Mouse (Mus musculus) MEL (cell line): ENCODE measurements around the gene Apbb2. TPM values are rescaled to one million over a fixed set of nuclear protein-coding genes. Genes with fewer than 3 reads are reported as not detected.

Experiments
- DNase-seq: peaks from one replicate; pipeline ENCODE4 v3.0.0; 2011; ENCODE audit warnings: low read depth, low spot score
- H3K27ac ChIP-seq: 2 replicates; pipeline ENCODE4 v1.5.1; 2012; ENCODE audit warnings: low read depth, mild to moderate bottlenecking, control low read depth, low read length, moderate library complexity; ENCODE audit not compliant: control insufficient read depth
- H3K27me3 ChIP-seq, 2 experiments: fragments of 150-350 bp in 1 of 2; sonication (generic) in 1 of 2; 2 replicates each; pipeline ENCODE4 v1.6.1; 2012; ENCODE audit warnings: low read length in 2 of 2, mild to moderate bottlenecking in 2 of 2, improper control_type of control experiment in 1 of 2, moderate library complexity in 1 of 2; ENCODE audit not compliant: insufficient read depth in 2 of 2, control insufficient read depth in 1 of 2
- H3K36me3 ChIP-seq, 2 experiments: 2 replicates each; pipeline ENCODE4 v1.6.1; 2012 to 2014; ENCODE audit warnings: low read length in 2 of 2, improper control_type of control experiment in 1 of 2, inconsistent platforms in 1 of 2, mild to moderate bottlenecking in 1 of 2; ENCODE audit not compliant: insufficient read depth in 2 of 2, control insufficient read depth in 1 of 2
- H3K4me1 ChIP-seq, 2 experiments: fragments of 150-350 bp in 1 of 2; sonication (generic) in 1 of 2; 2 replicates each; pipeline ENCODE4 v1.6.1; 2012; ENCODE audit warnings: low read length in 2 of 2, improper control_type of control experiment in 1 of 2, mild to moderate bottlenecking in 1 of 2; ENCODE audit not compliant: insufficient read depth in 2 of 2, control insufficient read depth in 1 of 2
- H3K4me3 ChIP-seq, 2 experiments: fragments of 150-350 bp in 1 of 2; sonication (generic) in 1 of 2; 2 replicates each; pipeline ENCODE4 v1.5.1; 2012; ENCODE audit warnings: low read depth in 2 of 2, low read length in 2 of 2, mild to moderate bottlenecking in 2 of 2, moderate library complexity in 2 of 2, control low read depth in 1 of 2, improper control_type of control experiment in 1 of 2; ENCODE audit not compliant: control insufficient read depth in 1 of 2, insufficient read depth in 1 of 2
- H3K79me2 ChIP-seq: 2 replicates; pipeline ENCODE4 v1.6.1; 2012; ENCODE audit warnings: mild to moderate bottlenecking, low read length, moderate library complexity; ENCODE audit not compliant: control insufficient read depth, poor library complexity, insufficient read depth
- H3K9ac ChIP-seq: 2 replicates; pipeline ENCODE4 v1.6.1; 2012; ENCODE audit warnings: low read depth, mild to moderate bottlenecking, control low read depth, low read length, moderate library complexity; ENCODE audit not compliant: control insufficient read depth, poor library complexity, severe bottlenecking
- H3K9me3 ChIP-seq: fragments of 150-350 bp; sonication (generic); replicated peaks from 2 replicates; pipeline ENCODE4 v1.6.1; 2012; ENCODE audit warnings: mild to moderate bottlenecking, low read length, improper control_type of control experiment, moderate library complexity; ENCODE audit not compliant: insufficient read depth
- BHLHE40 ChIP-seq: IDR thresholded peaks from 2 replicates; pipeline ENCODE4 v1.6.1; 2012; ENCODE audit warnings: low read depth, mild to moderate bottlenecking, inconsistent platforms, low read length, improper control_type of control experiment, borderline replicate concordance
- GABPA ChIP-seq: IDR thresholded peaks from 2 replicates; pipeline ENCODE4 v1.6.1; 2012; ENCODE audit warnings: low read depth, mild to moderate bottlenecking, inconsistent platforms, low read length, improper control_type of control experiment, moderate library complexity
- GATA1 ChIP-seq: IDR thresholded peaks from 2 replicates; pipeline ENCODE4 v1.6.1; 2011; ENCODE audit warnings: low read depth, low read length, improper control_type of control experiment
- HCFC1 ChIP-seq: IDR thresholded peaks from 2 replicates; pipeline ENCODE4 v1.6.1; 2012; ENCODE audit warnings: low read depth, mild to moderate bottlenecking, inconsistent platforms, low read length, improper control_type of control experiment, moderate library complexity
- KAT2A ChIP-seq: conservative IDR thresholded peaks from 2 replicates; pipeline ENCODE4 v1.6.1; 2012; ENCODE audit warnings: low read depth, low read length, improper control_type of control experiment, inconsistent platforms
- MAFK ChIP-seq: IDR thresholded peaks from 2 replicates; pipeline ENCODE4 v1.6.1; 2011; ENCODE audit warnings: low read depth, mild to moderate bottlenecking, low read length, improper control_type of control experiment, borderline replicate concordance
- MAX ChIP-seq: IDR thresholded peaks from 2 replicates; pipeline ENCODE4 v1.6.1; 2011; ENCODE audit warnings: low read length, improper control_type of control experiment
- MXI1 ChIP-seq: IDR thresholded peaks from 2 replicates; pipeline ENCODE4 v1.6.1; 2011; ENCODE audit warnings: mild to moderate bottlenecking, low read depth, low read length, improper control_type of control experiment
- MYB ChIP-seq: IDR thresholded peaks from 2 replicates; pipeline ENCODE4 v1.6.1; 2011; ENCODE audit warnings: mild to moderate bottlenecking, low read depth, low read length, improper control_type of control experiment
- NELFE ChIP-seq: IDR thresholded peaks from 2 replicates; pipeline ENCODE4 v1.6.1; 2011; ENCODE audit warnings: low read depth, low read length, improper control_type of control experiment
- NRF1 ChIP-seq: IDR thresholded peaks from 2 replicates; pipeline ENCODE4 v1.6.1; 2014; ENCODE audit warnings: low read depth, mild to moderate bottlenecking, inconsistent platforms, low read length, improper control_type of control experiment, moderate library complexity; ENCODE audit not compliant: poor library complexity, insufficient read depth, severe bottlenecking
- POLR2AphosphoS5 ChIP-seq: IDR thresholded peaks from 2 replicates; pipeline ENCODE4 v1.6.1; 2012; ENCODE audit warnings: low read depth, borderline replicate concordance, mild to moderate bottlenecking, inconsistent platforms, low read length, moderate library complexity, mixed read lengths
- RAD21 ChIP-seq: IDR thresholded peaks from 2 replicates; pipeline ENCODE4 v1.6.1; 2011; ENCODE audit warnings: mild to moderate bottlenecking, low read depth, low read length, improper control_type of control experiment
- RCOR1 ChIP-seq: IDR thresholded peaks from 2 replicates; pipeline ENCODE4 v1.6.1; 2012; ENCODE audit warnings: low read depth, mild to moderate bottlenecking, inconsistent platforms, low read length, improper control_type of control experiment
- SIN3A ChIP-seq: IDR thresholded peaks from 2 replicates; pipeline ENCODE4 v1.6.1; 2012; ENCODE audit warnings: low read length, improper control_type of control experiment, inconsistent platforms
- TAL1 ChIP-seq: IDR thresholded peaks from 2 replicates; pipeline ENCODE4 v1.6.1; 2012; ENCODE audit warnings: mild to moderate bottlenecking, inconsistent platforms, low read length, moderate library complexity, mixed read lengths
- USF1 ChIP-seq: IDR thresholded peaks from 2 replicates; pipeline ENCODE4 v1.6.1; 2014; ENCODE audit warnings: low read depth, mild to moderate bottlenecking, inconsistent platforms, low read length, improper control_type of control experiment, moderate library complexity
- USF2 ChIP-seq, 2 experiments: IDR thresholded peaks; 2 replicates each; pipeline ENCODE4 v1.6.1; 2011 to 2012; ENCODE audit warnings: improper control_type of control experiment in 2 of 2, low read length in 2 of 2, borderline replicate concordance in 1 of 2, inconsistent platforms in 1 of 2, low read depth in 1 of 2, mild to moderate bottlenecking in 1 of 2; ENCODE audit not compliant: insufficient read depth in 1 of 2
- ZNF384 ChIP-seq: IDR thresholded peaks from 2 replicates; pipeline ENCODE4 v1.6.1; 2012; ENCODE audit warnings: low read depth, mild to moderate bottlenecking, inconsistent platforms, low read length, improper control_type of control experiment
- polyA plus RNA-seq, 2 experiments: library from polyadenylated mRNA; stranded (reverse) in 1 of 2; unstranded in 1 of 2; fragments of >175 nt in 1 of 2; fragments of >200 nt in 1 of 2; gene quantifications; 2 replicates each; pipeline versions ENCODE4 v1.2.1 to v1.2.4; 2012; ENCODE audit warnings: low replicate concordance in 2 of 2, low read depth in 1 of 2; ENCODE audit not compliant: insufficient read length in 2 of 2, insufficient read depth in 1 of 2, missing spikeins in 1 of 2
- total RNA-seq: library from RNA; depleted of rRNA; stranded (reverse); fragments of 300-350 nt; gene quantifications from 2 replicates; pipeline ENCODE4 v1.2.3, GENCODE M21; 2012

The Apbb2 gene
- total and polyA plus RNA-seq, 3 experiments: not detected

DNA sequence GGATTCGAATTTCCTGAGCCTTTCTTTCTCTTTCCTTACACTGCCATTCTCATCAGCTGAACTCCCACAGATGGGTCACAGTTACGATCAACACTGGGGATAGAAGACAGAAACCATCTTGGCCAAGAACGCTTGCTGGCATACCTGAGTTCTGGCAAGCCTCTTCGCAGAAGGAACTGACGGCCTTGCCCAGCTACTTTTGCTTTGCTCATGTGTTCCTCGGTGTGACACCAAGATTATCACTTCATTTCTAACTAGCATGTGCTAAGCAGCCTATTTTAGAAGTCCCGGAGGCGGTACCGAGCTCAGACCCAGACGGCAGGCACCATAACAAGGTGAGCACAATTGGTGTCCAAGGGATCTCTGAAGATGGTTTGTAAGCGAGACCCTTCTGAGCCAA is 12.9 kb downstream of the Apbb2 start:
- Histone ChIP-seq H3K9me3 (no peaks in the 10 kb centered on the region), H3K4me1 (no peaks in the 10 kb centered on the region), H3K9ac (no peak overlapping the region)

DNA sequence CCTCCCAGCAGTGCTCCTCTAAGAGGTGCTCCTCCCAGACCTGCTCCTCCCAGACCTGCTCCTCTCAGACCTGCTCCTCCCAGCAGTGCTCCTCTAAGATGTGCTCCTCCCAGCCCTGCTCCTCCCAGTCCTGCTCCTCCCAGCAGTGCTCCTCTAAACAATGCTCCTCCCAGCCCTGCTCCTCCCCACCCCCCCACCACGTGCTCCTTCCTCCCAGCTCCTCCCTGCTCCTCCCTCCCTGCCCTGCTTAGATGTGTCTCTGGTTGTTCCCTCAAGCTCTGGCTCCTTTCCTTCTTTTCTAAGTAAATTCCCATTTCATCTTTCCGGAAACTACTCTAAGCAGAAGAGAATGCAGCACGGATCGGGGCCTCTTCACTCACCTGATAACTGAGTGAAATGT is 14.2 kb downstream of the Apbb2 start:
- Histone ChIP-seq H3K4me3 (no peak overlapping the region), H3K79me2 (no peaks in the 10 kb centered on the region), H3K4me1 (no peaks in the 10 kb centered on the region), H3K27me3 (no peaks in the 10 kb centered on the region), H3K27ac (no peak overlapping the region), H3K9ac (no peak overlapping the region), H3K36me3 (no peaks in the 10 kb centered on the region), H3K9me3 (no peaks in the 10 kb centered on the region)
- DNase-seq: no peak
- TF ChIP-seq RCOR1 (no peak), POLR2AphosphoS5 (no peak), ZNF384 (no peak), USF1 (no peak), HCFC1 (no peak), RAD21 (no peak), MXI1 (no peak), MAFK (no peak), BHLHE40 (no peak), KAT2A (no peak), TAL1 (no peak), SIN3A (no peak), MYB (no peak), NELFE (no peak), USF2 (IDR thresholded peaks at IDR 0.05; ENCODE audit: borderline replicate concordance in 1 of 2, insufficient read depth in 1 of 2, low read depth in 1 of 2, low read length in 2 of 2) (no peak), GABPA (no peak), NRF1 (no peak), GATA1 (no peak)

More for the DNA sequence above, 12.9 kb downstream of the Apbb2 start:
- Histone ChIP-seq H3K27me3 (no peaks in the 10 kb centered on the region), H3K27ac (no peak overlapping the region), H3K4me3 (no peak overlapping the region), H3K36me3 (no peaks in the 10 kb centered on the region), H3K79me2 (no peaks in the 10 kb centered on the region)
- DNase-seq: no peak
- TF ChIP-seq MAX (no peak), MXI1 (no peak), MAFK (no peak), GATA1 (no peak), RAD21 (no peak)
- TF ChIP-seq, all 39 proteins: peak for 0
